Mouse (Mus musculus) CH12.LX (cell line): ENCODE measurements around the gene Helz.

Experiments
- PAX5 ChIP-seq: IDR thresholded peaks from 2 replicates; pipeline ENCODE4 v1.6.1; 2012; ENCODE audit warnings: low read length, inconsistent platforms, mixed read lengths
- POLR2A ChIP-seq: IDR thresholded peaks from 2 replicates; pipeline ENCODE4 v1.6.1; 2011; ENCODE audit warnings: low read depth, mild to moderate bottlenecking, improper control_type of control experiment, low read length
- POLR2AphosphoS2 ChIP-seq: IDR thresholded peaks from 2 replicates; pipeline ENCODE4 v1.6.1; 2011; ENCODE audit warnings: low read depth, low read length, improper control_type of control experiment

- no peak for TF ChIP-seq PAX5
- TF ChIP-seq POLR2AphosphoS2 = no peak
- no peak for TF ChIP-seq POLR2A
These were observed 168.7 kb downstream of the Helz start, which contains the start of gene Cacng1 for GRCm38 (mm10) chr11:107716332-107716938.
